Mouse (Mus musculus): ENCODE results near the gene Bicral.

GRCm38 (mm10) chr17:46847206-46847605 lies 11.1 kb downstream of the Bicral start:
- TF ChIP-seq POLR2A (IDR thresholded peaks at IDR 0.05; ENCODE audit: borderline replicate concordance, insufficient read depth, low read length), result no peak
- no peak for TF ChIP-seq CTCF (IDR thresholded peaks at IDR 0.05; ENCODE audit: borderline replicate concordance, insufficient read depth, low read depth, low read length)

Data from cerebellum, adult 2 months (tissue).